Mouse (Mus musculus): ENCODE data around the gene Vcam1.
A peak's percentile ranks its signal among the peaks of the same experiment; 100 is the strongest.

Vcam1 gene

GRCm38 (mm10) chr3:116126508-116127190, 2.8 kb downstream of the Vcam1 start:
- no peak for DNase-seq (ENCODE audit: low read depth, low spot score)

- no peak for DNase-seq (ENCODE audit: low read depth, low spot score)
These were observed 3.4 kb downstream of the Vcam1 start for GRCm38 (mm10) chr3:116126070-116126469.

GRCm38 (mm10) chr3:116123827-116124226, 5.7 kb downstream of the Vcam1 start:
- DNase-seq (ENCODE audit: low read depth, low spot score) = no peak

GRCm38 (mm10) chr3:116122696-116123095, 6.8 kb downstream of the Vcam1 start:
- peak; percentile 13 for DNase-seq (ENCODE audit: low read depth, low spot score)

- DNase-seq (ENCODE audit: low read depth, low spot score) = no peak
These were observed 8.5 kb downstream of the Vcam1 start for GRCm38 (mm10) chr3:116121026-116121425.

- DNase-seq (ENCODE audit: low read depth, low spot score) = no peak
These were observed 9.1 kb downstream of the Vcam1 start for GRCm38 (mm10) chr3:116120391-116120790.

- no peak for DNase-seq (ENCODE audit: low read depth, low spot score)
These were observed 10.3 kb downstream of the Vcam1 start for GRCm38 (mm10) chr3:116119162-116119561.

GRCm38 (mm10) chr3:116117046-116117445, 12.4 kb downstream of the Vcam1 start:
- no peak for DNase-seq (ENCODE audit: low read depth, low spot score)

- no peak for DNase-seq (ENCODE audit: low read depth, low spot score)
These were observed 15.0 kb downstream of the Vcam1 start for GRCm38 (mm10) chr3:116114249-116115188.

- no peak for DNase-seq (ENCODE audit: low read depth, low spot score)
These were observed 15.8 kb downstream of the Vcam1 start for GRCm38 (mm10) chr3:116113443-116114241.

GRCm38 (mm10) chr3:116112816-116113405, 16.6 kb downstream of the Vcam1 start:
- no peak for DNase-seq (ENCODE audit: low read depth, low spot score)

GRCm38 (mm10) chr3:116105713-116106112, 23.8 kb downstream of the Vcam1 start:
- DNase-seq (ENCODE audit: low read depth, low spot score) = no peak

GRCm38 (mm10) chr3:116104866-116105647, 24.4 kb downstream of the Vcam1 start:
- no peak for DNase-seq (ENCODE audit: low read depth, low spot score)

- no peak for DNase-seq (ENCODE audit: low read depth, low spot score)
These were observed 25.2 kb downstream of the Vcam1 start for GRCm38 (mm10) chr3:116104270-116104669.

- no peak for DNase-seq (ENCODE audit: low read depth, low spot score)
These were observed 28.6 kb downstream of the Vcam1 start for GRCm38 (mm10) chr3:116100850-116101249.

- no peak for DNase-seq (ENCODE audit: low read depth, low spot score)
These were observed 33.6 kb downstream of the Vcam1 start for GRCm38 (mm10) chr3:116095934-116096333.

- DNase-seq (ENCODE audit: low read depth, low spot score) = no peak
These were observed 34.2 kb downstream of the Vcam1 start for GRCm38 (mm10) chr3:116095312-116095711.

GRCm38 (mm10) chr3:116094886-116095285, 34.6 kb downstream of the Vcam1 start:
- DNase-seq (ENCODE audit: low read depth, low spot score) = no peak

- DNase-seq (ENCODE audit: low read depth, low spot score) = no peak
These were observed 35.2 kb downstream of the Vcam1 start for GRCm38 (mm10) chr3:116094288-116094687.

- DNase-seq (ENCODE audit: low read depth, low spot score) = no peak
These were observed 36.9 kb downstream of the Vcam1 start for GRCm38 (mm10) chr3:116092547-116092946.

- peak; percentile 5 for DNase-seq (ENCODE audit: low read depth, low spot score)
These were observed 37.8 kb downstream of the Vcam1 start for GRCm38 (mm10) chr3:116091706-116092105.

All from A20 (cell line).